Mouse (Mus musculus): ENCODE measurements around the gene Ghrhr. TPM values are rescaled to one million over a fixed set of nuclear protein-coding genes. Genes with fewer than 3 reads are reported as not detected.
A peak's percentile ranks its signal among the peaks of the same experiment; 100 is the strongest.

Gene Ghrhr
- polyA plus RNA-seq, 1 experiment from 2014 or later, result not detected

- no peak overlapping the region for H3K4me2 ChIP-seq (ENCODE audit: low read depth, low read length)
- H3K9ac ChIP-seq (ENCODE audit: low read depth, low read length), result no peak overlapping the region
- no peaks in the 10 kb centered on the region for H3K36me3 ChIP-seq (ENCODE audit: control insufficient read depth, insufficient read depth)
- no peak overlapping the region for H3K4me3 ChIP-seq (ENCODE audit: low read depth, low read length)
- no peak for ATAC-seq (ENCODE audit: low read depth)
- WGBS (ENCODE audit: insufficient replicate concordance), result 79% methylated on average over 4 of the region's 4 CpGs
- H3K27me3 ChIP-seq (ENCODE audit: control insufficient read depth, insufficient read depth, low read depth, low read length), result no peaks in the 10 kb centered on the region
- peaks cover 24% of the 10 kb centered on the region for H3K4me1 ChIP-seq (ENCODE audit: control insufficient read depth, low read depth, low read length)
- H3K27ac ChIP-seq (ENCODE audit: low read length), result no peak overlapping the region
- no peaks in the 10 kb centered on the region for H3K9me3 ChIP-seq (replicated peaks; ENCODE audit: control insufficient read depth, low read length)
These were observed 5.9 kb downstream of the Ghrhr start for GRCm38 (mm10) chr6:55381966-55382365.

- H3K4me1 ChIP-seq (ENCODE audit: control insufficient read depth, low read depth, low read length), result peaks cover 19% of the 10 kb centered on the region
- no peaks in the 10 kb centered on the region for H3K36me3 ChIP-seq (ENCODE audit: control insufficient read depth, insufficient read depth)
- no peaks in the 10 kb centered on the region for H3K9me3 ChIP-seq (replicated peaks; ENCODE audit: control insufficient read depth, low read length)
- WGBS (ENCODE audit: insufficient replicate concordance), result 0% methylated on average over 1 of the region's 1 CpGs
- no peak overlapping the region for H3K4me2 ChIP-seq (ENCODE audit: low read depth, low read length)
- no peak overlapping the region for H3K4me3 ChIP-seq (ENCODE audit: low read depth, low read length)
- peaks cover 6% of the 10 kb centered on the region for H3K27me3 ChIP-seq (ENCODE audit: control insufficient read depth, insufficient read depth, low read depth, low read length)
- H3K9ac ChIP-seq (ENCODE audit: low read depth, low read length), result no peak overlapping the region
- peak; percentile 51 for ATAC-seq (ENCODE audit: low read depth)
- H3K27ac ChIP-seq (ENCODE audit: low read length), result no peak overlapping the region
These were observed 7.8 kb downstream of the Ghrhr start for GRCm38 (mm10) chr6:55383897-55384296.

- no peak for ATAC-seq (ENCODE audit: low read depth)
These were observed 8.4 kb downstream of the Ghrhr start for GRCm38 (mm10) chr6:55384356-55384951.

GRCm38 (mm10) chr6:55388546-55389169, 12.6 kb downstream of the Ghrhr start:
- Histone ChIP-seq H3K9me3 (replicated peaks; ENCODE audit: control insufficient read depth, low read length) (no peaks in the 10 kb centered on the region), H3K9ac (ENCODE audit: low read depth, low read length) (no peak overlapping the region), H3K27me3 (ENCODE audit: control insufficient read depth, insufficient read depth, low read depth, low read length) (peaks cover 8% of the 10 kb centered on the region), H3K4me3 (ENCODE audit: low read depth, low read length) (no peak overlapping the region), H3K4me1 (ENCODE audit: control insufficient read depth, low read depth, low read length) (peaks cover 2% of the 10 kb centered on the region), H3K4me2 (ENCODE audit: low read depth, low read length) (no peak overlapping the region), H3K36me3 (ENCODE audit: control insufficient read depth, insufficient read depth) (no peaks in the 10 kb centered on the region), H3K27ac (ENCODE audit: low read length) (no peak overlapping the region)
- no peak for ATAC-seq (ENCODE audit: low read depth)
- 42% methylated on average over 12 of the region's 12 CpGs for WGBS (ENCODE audit: insufficient replicate concordance)

More at GRCm38 (mm10) chr6:55384356-55384951, 8.4 kb downstream of the Ghrhr start:
- Histone ChIP-seq H3K27me3 (ENCODE audit: control insufficient read depth, insufficient read depth, low read depth, low read length) (peaks cover 8% of the 10 kb centered on the region), H3K9me3 (replicated peaks; ENCODE audit: control insufficient read depth, low read length) (no peaks in the 10 kb centered on the region), H3K4me1 (ENCODE audit: control insufficient read depth, low read depth, low read length) (peaks cover 18% of the 10 kb centered on the region), H3K9ac (ENCODE audit: low read depth, low read length) (no peak overlapping the region), H3K4me3 (ENCODE audit: low read depth, low read length) (no peak overlapping the region), H3K36me3 (ENCODE audit: control insufficient read depth, insufficient read depth) (no peaks in the 10 kb centered on the region), H3K27ac (ENCODE audit: low read length) (no peak overlapping the region), H3K4me2 (ENCODE audit: low read depth, low read length) (no peak overlapping the region)
- WGBS (ENCODE audit: insufficient replicate concordance), result 32% methylated on average over 5 of the region's 5 CpGs

GRCm38 (mm10) chr6:55389321-55389720, 13.2 kb downstream of the Ghrhr start:
- no peak for ATAC-seq (ENCODE audit: low read depth)
- H3K9ac ChIP-seq (ENCODE audit: low read depth, low read length), result no peak overlapping the region
- H3K4me3 ChIP-seq (ENCODE audit: low read depth, low read length), result no peak overlapping the region
- no peaks in the 10 kb centered on the region for H3K9me3 ChIP-seq (replicated peaks; ENCODE audit: control insufficient read depth, low read length)
- H3K27me3 ChIP-seq (ENCODE audit: control insufficient read depth, insufficient read depth, low read depth, low read length), result peaks cover 8% of the 10 kb centered on the region
- no peak overlapping the region for H3K4me2 ChIP-seq (ENCODE audit: low read depth, low read length)
- no peak overlapping the region for H3K27ac ChIP-seq (ENCODE audit: low read length)
- no peaks in the 10 kb centered on the region for H3K36me3 ChIP-seq (ENCODE audit: control insufficient read depth, insufficient read depth)
- no peaks in the 10 kb centered on the region; the same call in 1 of the 2 replicates for H3K4me1 ChIP-seq (ENCODE audit: control insufficient read depth, low read depth, low read length)
- 45% methylated on average over 5 of the region's 5 CpGs for WGBS (ENCODE audit: insufficient replicate concordance)

- Histone ChIP-seq H3K4me3 (ENCODE audit: low read depth, low read length) (no peak overlapping the region), H3K9me3 (replicated peaks; ENCODE audit: control insufficient read depth, low read length) (no peaks in the 10 kb centered on the region), H3K9ac (ENCODE audit: low read depth, low read length) (no peak overlapping the region), H3K27ac (ENCODE audit: low read length) (no peak overlapping the region), H3K36me3 (ENCODE audit: control insufficient read depth, insufficient read depth) (no peaks in the 10 kb centered on the region), H3K27me3 (ENCODE audit: control insufficient read depth, insufficient read depth, low read depth, low read length) (peaks cover 8% of the 10 kb centered on the region), H3K4me2 (ENCODE audit: low read depth, low read length) (no peak overlapping the region), H3K4me1 (ENCODE audit: control insufficient read depth, low read depth, low read length) (no peaks in the 10 kb centered on the region)
- WGBS (ENCODE audit: insufficient replicate concordance), result 40% methylated on average over 4 of the region's 4 CpGs
- ATAC-seq (ENCODE audit: low read depth), result no peak
These were observed 15.7 kb downstream of the Ghrhr start for GRCm38 (mm10) chr6:55391814-55392213.

GRCm38 (mm10) chr6:55392453-55392852, 16.4 kb downstream of the Ghrhr start:
- H3K4me3 ChIP-seq (ENCODE audit: low read depth, low read length), result no peak overlapping the region

GRCm38 (mm10) chr6:55394854-55395253, 18.8 kb downstream of the Ghrhr start:
- Histone ChIP-seq H3K9me3 (replicated peaks; ENCODE audit: control insufficient read depth, low read length) (no peaks in the 10 kb centered on the region), H3K9ac (ENCODE audit: low read depth, low read length) (no peak overlapping the region), H3K4me1 (ENCODE audit: control insufficient read depth, low read depth, low read length) (no peaks in the 10 kb centered on the region), H3K4me3 (ENCODE audit: low read depth, low read length) (no peak overlapping the region), H3K36me3 (ENCODE audit: control insufficient read depth, insufficient read depth) (no peaks in the 10 kb centered on the region), H3K27me3 (ENCODE audit: control insufficient read depth, insufficient read depth, low read depth, low read length) (0 out of 2 replicates have a peak, but pooled peaks cover 5% of the 10 kb centered on the region), H3K27ac (ENCODE audit: low read length) (no peak overlapping the region), H3K4me2 (ENCODE audit: low read depth, low read length) (no peak overlapping the region)
- WGBS (ENCODE audit: insufficient replicate concordance), result 63% methylated on average over 10 of the region's 10 CpGs
- ATAC-seq (ENCODE audit: low read depth), result no peak

More at GRCm38 (mm10) chr6:55392453-55392852, 16.4 kb downstream of the Ghrhr start:
- H3K36me3 ChIP-seq (ENCODE audit: control insufficient read depth, insufficient read depth), result no peaks in the 10 kb centered on the region
- WGBS (ENCODE audit: insufficient replicate concordance), result 12% methylated on average over 4 of the region's 4 CpGs
- no peaks in the 10 kb centered on the region for H3K9me3 ChIP-seq (replicated peaks; ENCODE audit: control insufficient read depth, low read length)
- no peak overlapping the region for H3K27ac ChIP-seq (ENCODE audit: low read length)
- no peak overlapping the region for H3K9ac ChIP-seq (ENCODE audit: low read depth, low read length)
- no peak overlapping the region for H3K4me2 ChIP-seq (ENCODE audit: low read depth, low read length)
- no peak for ATAC-seq (ENCODE audit: low read depth)
- no peaks in the 10 kb centered on the region for H3K4me1 ChIP-seq (ENCODE audit: control insufficient read depth, low read depth, low read length)
- H3K27me3 ChIP-seq (ENCODE audit: control insufficient read depth, insufficient read depth, low read depth, low read length), result peaks cover 12% of the 10 kb centered on the region

GRCm38 (mm10) chr6:55396176-55396575, 20.1 kb downstream of the Ghrhr start:
- Histone ChIP-seq H3K9ac (ENCODE audit: low read depth, low read length) (no peak overlapping the region), H3K4me2 (ENCODE audit: low read depth, low read length) (no peak overlapping the region), H3K27me3 (ENCODE audit: control insufficient read depth, insufficient read depth, low read depth, low read length) (0 out of 2 replicates have a peak, but pooled peaks cover 5% of the 10 kb centered on the region), H3K27ac (ENCODE audit: low read length) (no peak overlapping the region), H3K36me3 (ENCODE audit: control insufficient read depth, insufficient read depth) (no peaks in the 10 kb centered on the region), H3K4me3 (ENCODE audit: low read depth, low read length) (no peak overlapping the region), H3K4me1 (ENCODE audit: control insufficient read depth, low read depth, low read length) (no peaks in the 10 kb centered on the region), H3K9me3 (replicated peaks; ENCODE audit: control insufficient read depth, low read length) (no peaks in the 10 kb centered on the region)
- 39% methylated on average over 3 of the region's 3 CpGs for WGBS (ENCODE audit: insufficient replicate concordance)
- ATAC-seq (ENCODE audit: low read depth), result no peak
